Mouse (Mus musculus) cerebellum, adult 2 months (tissue): ENCODE measurements at regions not wholly inside any gene's neighbourhood (a gene's known extent, or its start where the extent isn't known, plus 50 kb on each side); places are given as distances from the start of the nearest gene placed in this dataset.

ENCODE experiments used
- DNase-seq, 2 experiments: peaks; one replicate each; pipeline ENCODE4 v3.0.0; 2021
- H3K27ac ChIP-seq: fragments of 200-500 bp; 2 replicates; pipeline ENCODE4 v1.5.1; 2012; ENCODE audit warnings: low read length, control low read depth, inconsistent platforms; ENCODE audit not compliant: insufficient read depth
- H3K27me3 ChIP-seq: fragments of 200-500 bp; 2 replicates; pipeline ENCODE4 v1.6.1; 2012; ENCODE audit warnings: inconsistent platforms, mild to moderate bottlenecking, low read length, moderate library complexity; ENCODE audit not compliant: control insufficient read depth, insufficient read depth
- H3K4me1 ChIP-seq: fragments of 200-500 bp; 2 replicates; pipeline ENCODE4 v1.6.1; 2011; ENCODE audit warnings: low read length; ENCODE audit not compliant: control insufficient read depth, insufficient read depth
- H3K4me3 ChIP-seq: fragments of 200-500 bp; replicated peaks from 2 replicates; pipeline ENCODE3; 2011; ENCODE audit warnings: mild to moderate bottlenecking, low read depth, low read length, control low read depth; ENCODE audit not compliant: insufficient read depth
- CTCF ChIP-seq: fragments of 200-500 bp; IDR thresholded peaks from 2 replicates; pipeline ENCODE4 v1.5.1; 2011; ENCODE audit warnings: low read depth, mild to moderate bottlenecking, control low read depth, low read length, moderate library complexity, borderline replicate concordance; ENCODE audit not compliant: insufficient read depth
- POLR2A ChIP-seq: fragments of 200-500 bp; IDR thresholded peaks from 2 replicates; pipeline ENCODE4 v1.6.1; 2011; ENCODE audit warnings: low read length, control low read depth, borderline replicate concordance; ENCODE audit not compliant: insufficient read depth
- WGBS: fragments of 180-500 bp; shearing (Covaris S2); methylation state at CpG from one replicate; pipeline ENCODE4 v1.1.7; 2018; 5-methylcytosine and 5-hydroxymethylcytosine counted together

DNA sequence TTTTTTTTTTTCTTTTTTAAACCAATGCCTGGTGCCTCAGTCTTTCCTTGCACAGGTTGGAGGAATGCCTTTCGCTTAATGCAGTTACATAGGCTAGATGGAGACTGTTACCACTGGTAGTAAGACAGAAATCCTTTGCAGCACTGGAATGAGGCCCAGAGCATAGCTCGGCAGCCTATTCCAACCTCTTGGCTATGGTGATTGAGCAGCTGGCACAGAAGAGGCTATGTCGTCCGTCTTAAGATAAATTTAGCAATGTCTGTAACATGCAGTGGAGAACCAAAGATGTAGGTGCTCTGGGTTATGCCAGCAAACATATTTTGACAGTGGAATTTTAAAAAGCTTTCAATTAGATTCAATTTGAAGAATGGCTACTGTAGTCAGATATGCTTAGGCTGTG, 343.2 kb upstream of the Fam98a start:
- H3K4me1 ChIP-seq, result no peaks in the 10 kb centered on the region
- WGBS, result 18% methylated on average over 4 of the region's 4 CpGs
- DNase-seq, result no peak
- H3K27me3 ChIP-seq, result no peaks in the 10 kb centered on the region
- no peak overlapping the region for H3K27ac ChIP-seq
- TF ChIP-seq POLR2A, result no peak
- TF ChIP-seq CTCF, result no peak
- H3K4me3 ChIP-seq, result no peak overlapping the region

GRCm38 (mm10) chr17:75893559-75893958, 341.8 kb upstream of the Fam98a start:
- no peak overlapping the region for H3K4me3 ChIP-seq
- 12% methylated on average over 1 of the region's 1 CpGs for WGBS
- H3K4me1 ChIP-seq, result no peaks in the 10 kb centered on the region
- H3K27ac ChIP-seq, result no peak overlapping the region
- H3K27me3 ChIP-seq, result no peaks in the 10 kb centered on the region
- no peak for DNase-seq
- no peak for TF ChIP-seq CTCF
- no peak for TF ChIP-seq POLR2A

DNA sequence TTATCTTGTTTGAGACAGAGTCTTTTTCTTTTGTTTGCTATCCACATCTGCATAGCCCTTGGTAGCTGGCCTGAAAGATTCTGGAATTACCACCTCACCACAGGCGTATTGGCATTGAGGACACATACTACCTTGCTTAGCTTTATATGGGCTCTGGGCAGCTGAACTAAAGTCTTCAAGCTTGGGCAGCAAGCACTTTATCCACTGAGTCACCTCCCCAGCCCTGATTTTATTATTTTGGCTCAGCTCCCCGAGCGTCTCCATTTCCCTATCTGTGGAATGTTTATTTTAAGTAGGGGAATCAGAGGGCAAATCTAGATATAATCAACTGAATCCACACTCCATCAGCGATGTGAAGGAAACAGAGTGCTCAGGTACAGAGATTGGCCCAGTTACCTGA, 340.4 kb upstream of the Fam98a start:
- Histone ChIP-seq H3K27me3 (no peaks in the 10 kb centered on the region), H3K4me1 (no peaks in the 10 kb centered on the region), H3K4me3 (no peak overlapping the region), H3K27ac (no peak overlapping the region)
- 89% methylated on average over 4 of the region's 4 CpGs for WGBS
- no peak for TF ChIP-seq CTCF
- no peak for TF ChIP-seq POLR2A
- no peak for DNase-seq

DNA sequence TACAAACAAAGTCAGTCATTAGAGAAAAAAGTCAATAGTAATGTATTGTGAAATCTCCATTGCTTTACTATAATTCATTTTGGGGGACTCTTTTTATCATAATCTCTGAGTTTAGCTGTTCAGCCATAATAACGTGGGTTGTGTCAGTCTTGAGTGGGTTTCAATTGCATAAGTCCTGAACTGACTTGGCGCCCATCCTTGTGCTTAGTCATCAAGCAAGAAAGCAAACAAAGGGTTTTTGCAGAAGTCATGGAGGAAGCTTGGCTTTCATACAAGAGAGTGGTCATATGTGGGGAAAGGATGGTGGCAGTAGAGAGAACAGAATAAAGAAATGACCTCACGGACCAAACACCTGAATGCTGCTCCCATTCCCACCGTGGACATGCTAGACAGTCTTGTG, 339.8 kb upstream of the Fam98a start:
- no peak for DNase-seq
- no peak for TF ChIP-seq POLR2A
- no peak for TF ChIP-seq CTCF
- H3K4me1 ChIP-seq, result no peaks in the 10 kb centered on the region
- 86% methylated on average over 4 of the region's 4 CpGs for WGBS
- H3K27ac ChIP-seq, result no peak overlapping the region
- no peak overlapping the region for H3K4me3 ChIP-seq
- H3K27me3 ChIP-seq, result no peaks in the 10 kb centered on the region

GRCm38 (mm10) chr17:75877848-75878247, 326.1 kb upstream of the Fam98a start:
- no peak overlapping the region for H3K27ac ChIP-seq
- no peak for DNase-seq
- no peaks in the 10 kb centered on the region; the same call in 1 of the 2 replicates for H3K27me3 ChIP-seq
- no peak for TF ChIP-seq CTCF
- TF ChIP-seq POLR2A, result no peak
- H3K4me3 ChIP-seq, result no peak overlapping the region
- H3K4me1 ChIP-seq, result no peaks in the 10 kb centered on the region
- WGBS, result 27% methylated on average over 1 of the region's 1 CpGs

DNA sequence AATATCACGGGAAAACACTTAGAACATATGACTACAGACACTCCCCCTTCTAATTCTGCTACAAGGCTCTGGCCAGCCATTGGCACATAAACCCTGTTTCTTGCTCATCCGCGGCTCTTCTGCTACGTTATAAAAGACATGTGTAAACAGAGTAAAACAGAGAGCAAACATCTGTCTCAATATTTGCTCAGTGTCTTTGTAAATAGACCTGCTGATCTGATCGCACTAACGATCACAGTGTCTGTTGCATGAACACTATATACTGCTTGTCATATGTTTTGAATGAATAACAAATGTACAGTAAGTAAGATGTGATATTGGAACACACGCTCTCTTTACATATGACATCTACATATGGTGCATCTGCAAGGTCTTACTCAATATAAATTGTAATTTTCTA, 325.1 kb upstream of the Fam98a start:
- Histone ChIP-seq H3K4me3 (no peak overlapping the region), H3K4me1 (no peaks in the 10 kb centered on the region), H3K27ac (no peak overlapping the region), H3K27me3 (no peaks in the 10 kb centered on the region; the same call in 1 of the 2 replicates)
- DNase-seq, result no peak
- TF ChIP-seq POLR2A (no peak), CTCF (no peak)
- 72% methylated on average over 7 of the region's 7 CpGs for WGBS

DNA sequence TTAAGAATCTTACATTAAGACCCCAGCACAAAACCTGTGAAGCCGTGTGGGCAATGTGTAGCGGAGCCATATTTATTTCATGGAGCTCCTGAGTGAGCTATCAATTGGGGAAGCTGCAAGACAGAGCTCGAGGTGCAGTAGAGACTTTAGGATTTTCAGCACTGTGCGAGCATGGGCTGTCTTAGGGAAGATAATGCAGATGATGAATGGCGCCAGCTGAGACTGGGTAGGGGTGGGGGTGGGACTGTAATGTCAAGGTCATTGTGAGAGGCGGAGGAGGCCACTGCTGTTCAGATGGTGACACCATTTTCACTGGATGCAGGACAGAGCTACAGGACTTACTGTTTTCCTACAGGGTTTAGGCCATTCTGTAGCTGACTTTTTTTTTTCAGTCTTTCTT, 322.8 kb upstream of the Fam98a start:
- Histone ChIP-seq H3K27ac (no peak overlapping the region), H3K4me1 (no peaks in the 10 kb centered on the region), H3K27me3 (no peaks in the 10 kb centered on the region; the same call in 1 of the 2 replicates), H3K4me3 (no peak overlapping the region)
- no peak for DNase-seq
- 92% methylated on average over 6 of the region's 6 CpGs for WGBS
- TF ChIP-seq POLR2A (no peak), CTCF (no peak)

DNA sequence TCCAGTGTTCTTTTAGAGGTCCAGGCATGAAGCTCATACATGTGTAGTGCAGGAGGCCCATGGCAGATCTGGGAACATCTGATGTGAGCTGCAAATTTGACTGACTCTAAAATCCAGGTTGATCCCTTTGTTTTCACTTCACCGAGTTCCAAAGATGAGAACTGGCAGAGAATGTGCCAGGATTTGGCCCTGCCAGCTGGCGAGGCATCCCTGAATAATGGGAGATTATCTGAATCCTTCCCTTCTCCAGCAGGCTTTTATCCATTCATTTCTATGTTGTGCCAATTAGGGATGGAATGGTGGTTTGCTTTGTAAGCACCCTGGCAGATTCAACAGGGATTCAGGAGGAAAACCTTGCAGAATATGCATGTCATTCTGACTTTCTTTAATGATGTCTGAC, 318.7 kb upstream of the Fam98a start:
- no peak for TF ChIP-seq CTCF
- no peak for TF ChIP-seq POLR2A

More for the DNA sequence above, 318.7 kb upstream of the Fam98a start:
- Histone ChIP-seq H3K4me3 (no peak overlapping the region), H3K27me3 (no peaks in the 10 kb centered on the region; the same call in 1 of the 2 replicates), H3K4me1 (no peaks in the 10 kb centered on the region), H3K27ac (no peak overlapping the region)
- DNase-seq, result peak; percentile 7 to 30
- 1% methylated on average over 2 of the region's 2 CpGs for WGBS
